24 mouse cellular contexts compared by ENCODE assay signal in genomic region chr3:32277572-32277971, GRCm38 (mm10).
A peak's percentile ranks its signal among the peaks of the same experiment; 100 is the strongest.
DNase-seq lines count a peak whose midpoint lies in the region; ATAC-seq lines count a peak whose summit lies in the region.
"Had no signal": no experiment of that assay in that cellular context is flagged by ENCODE, and none has a peak within 500 bp of the region (broad histone marks: within the 10 kb centered on the region; RNA-seq: fewer than 3 reads in every experiment).

No protein-coding gene starts in this region.

- H3K27me3 ChIP-seq in midbrain, embryonic 13.5 days = no peaks in the 10 kb centered on the region
- H3K27me3 ChIP-seq in midbrain, embryonic 16.5 days (ENCODE audit: control insufficient read depth, insufficient read depth, low read depth, low read length) = no peaks in the 10 kb centered on the region
- H3K27me3 ChIP-seq in neural tube, embryonic 13.5 days = no peaks in the 10 kb centered on the region
- H3K27me3 ChIP-seq in neural tube, embryonic 15.5 days (replicated peaks) = no peaks in the 10 kb centered on the region
- H3K27me3 ChIP-seq: embryonic facial prominence, embryonic 13.5 days; forebrain, embryonic 13.5 days; hindbrain, embryonic 12.5 days; hindbrain, embryonic 15.5 days had no signal

- ATAC-seq in midbrain, embryonic 13.5 days = peak; percentile 75
- ATAC-seq in midbrain, embryonic 16.5 days = no peak
- ATAC-seq in neural tube, embryonic 13.5 days (ENCODE audit: low read depth) = peak; percentile 50; the same call in 1 of the 2 replicates
- ATAC-seq in neural tube, embryonic 15.5 days (ENCODE audit: low FRiP score) = 0 out of 2 replicates have a peak, but pooled peaks have one; percentile 45
- no peak for ATAC-seq in megakaryocyte progenitor cell, adult 5-6 weeks (replicated peaks; ENCODE audit: poor library complexity)
- ATAC-seq: CD4-positive, CD25-positive, alpha-beta regulatory T cell, adult 4 months; forebrain, embryonic 13.5 days; forebrain, embryonic 16.5 days had no signal

- H3K9ac ChIP-seq in midbrain, embryonic 13.5 days (replicated peaks) = no peak overlapping the region
- H3K9ac ChIP-seq in midbrain, embryonic 16.5 days (ENCODE audit: low read depth, low read length) = no peak overlapping the region
- H3K9ac ChIP-seq in neural tube, embryonic 13.5 days = no peak overlapping the region
- no peak overlapping the region for H3K9ac ChIP-seq in neural tube, embryonic 15.5 days (replicated peaks)
- H3K9ac ChIP-seq: embryonic facial prominence, embryonic 13.5 days; forebrain, embryonic 13.5 days; hindbrain, embryonic 12.5 days; hindbrain, embryonic 15.5 days had no signal

- no peaks in the 10 kb centered on the region for H3K4me1 ChIP-seq in midbrain, embryonic 13.5 days (replicated peaks)
- no peaks in the 10 kb centered on the region for H3K4me1 ChIP-seq in midbrain, embryonic 16.5 days (ENCODE audit: control insufficient read depth, insufficient read depth, low read length)
- no peaks in the 10 kb centered on the region for H3K4me1 ChIP-seq in neural tube, embryonic 13.5 days (replicated peaks)
- H3K4me1 ChIP-seq in neural tube, embryonic 15.5 days = no peaks in the 10 kb centered on the region
- H3K4me1 ChIP-seq: embryonic facial prominence, embryonic 13.5 days; forebrain, embryonic 10.5 days; forebrain, embryonic 13.5 days; hindbrain, embryonic 12.5 days; hindbrain, embryonic 15.5 days had no signal

- no peaks in the 10 kb centered on the region for H3K36me3 ChIP-seq in midbrain, embryonic 13.5 days
- H3K36me3 ChIP-seq in midbrain, embryonic 16.5 days (ENCODE audit: control insufficient read depth, insufficient read depth, low read length) = no peaks in the 10 kb centered on the region
- H3K36me3 ChIP-seq in neural tube, embryonic 13.5 days = no peaks in the 10 kb centered on the region
- no peaks in the 10 kb centered on the region for H3K36me3 ChIP-seq in neural tube, embryonic 15.5 days
- H3K36me3 ChIP-seq: embryonic facial prominence, embryonic 13.5 days; forebrain, embryonic 10.5 days; hindbrain, embryonic 12.5 days; hindbrain, embryonic 15.5 days had no signal

- no peak overlapping the region for H3K4me2 ChIP-seq in midbrain, embryonic 13.5 days (replicated peaks)
- H3K4me2 ChIP-seq in midbrain, embryonic 16.5 days (ENCODE audit: low read length) = no peak overlapping the region
- H3K4me2 ChIP-seq in neural tube, embryonic 13.5 days = no peak overlapping the region
- no peak overlapping the region for H3K4me2 ChIP-seq in neural tube, embryonic 15.5 days
- H3K4me2 ChIP-seq: embryonic facial prominence, embryonic 13.5 days; forebrain, embryonic 13.5 days; heart, embryonic 11.5 days; hindbrain, embryonic 12.5 days; hindbrain, embryonic 15.5 days had no signal

- H3K9me3 ChIP-seq in midbrain, embryonic 13.5 days = no peaks in the 10 kb centered on the region
- no peaks in the 10 kb centered on the region for H3K9me3 ChIP-seq in midbrain, embryonic 16.5 days (replicated peaks; ENCODE audit: control insufficient read depth, low read length, poor library complexity, severe bottlenecking)
- H3K9me3 ChIP-seq in neural tube, embryonic 13.5 days = no peaks in the 10 kb centered on the region
- no peaks in the 10 kb centered on the region for H3K9me3 ChIP-seq in neural tube, embryonic 15.5 days (replicated peaks)
- H3K9me3 ChIP-seq: embryonic facial prominence, embryonic 13.5 days; forebrain, embryonic 10.5 days; forebrain, embryonic 13.5 days; hindbrain, embryonic 12.5 days; hindbrain, embryonic 15.5 days had no signal

- no peak overlapping the region for H3K4me3 ChIP-seq in midbrain, embryonic 13.5 days (replicated peaks)
- H3K4me3 ChIP-seq in midbrain, embryonic 16.5 days (ENCODE audit: low read depth, low read length) = no peak overlapping the region
- H3K4me3 ChIP-seq in neural tube, embryonic 13.5 days = no peak overlapping the region
- no peak overlapping the region for H3K4me3 ChIP-seq in neural tube, embryonic 15.5 days (replicated peaks)
- H3K4me3 ChIP-seq: embryonic facial prominence, embryonic 13.5 days; forebrain, embryonic 10.5 days; forebrain, embryonic 13.5 days; heart, adult 2 months; hindbrain, embryonic 12.5 days; hindbrain, embryonic 15.5 days had no signal

- no peak overlapping the region; the same call in 1 of the 2 replicates for H3K27ac ChIP-seq in midbrain, embryonic 13.5 days
- H3K27ac ChIP-seq in midbrain, embryonic 16.5 days (ENCODE audit: low read length) = no peak overlapping the region
- H3K27ac ChIP-seq in neural tube, embryonic 13.5 days (replicated peaks) = no peak overlapping the region
- H3K27ac ChIP-seq in neural tube, embryonic 15.5 days (replicated peaks) = no peak overlapping the region
- H3K27ac ChIP-seq: embryonic facial prominence, embryonic 13.5 days; forebrain, embryonic 10.5 days; forebrain, embryonic 13.5 days; heart, adult 2 months; hindbrain, embryonic 12.5 days; hindbrain, embryonic 15.5 days had no signal

- DNase-seq in neural tube, embryonic 10.5 days (ENCODE audit: extremely low spot score, low spot score) = no peak
- peak; percentile 9 for DNase-seq in forelimb bud, embryonic 11.5 days (ENCODE audit: low read depth, low spot score)
- DNase-seq in gastrocnemius, adult 18-20 months (ENCODE audit: low spot score) = no peak
- DNase-seq: adrenal gland, adult 2 months; adrenal gland, postnatal 14 days; cerebellum, adult 18-20 months; cerebellum, adult 9-10 months; cerebellum, postnatal 14 days; gastrocnemius, postnatal 10 days; gastrocnemius, postnatal 36 days; heart, adult 2 months had no signal

- 33% methylated on average over 3 of the region's 3 CpGs for WGBS in midbrain, embryonic 13.5 days
- WGBS in midbrain, embryonic 16.5 days = 36% methylated on average over 3 of the region's 3 CpGs
- 18% methylated on average over 3 of the region's 3 CpGs for WGBS in neural tube, embryonic 13.5 days
- WGBS in neural tube, embryonic 15.5 days = 16% methylated on average over 3 of the region's 3 CpGs

Comparison
In these comparisons a context has a peak if more than half of its experiments do, and no peak if none do; other contexts are left out.
1. ATAC-seq: peak in midbrain, embryonic 13.5 days (single experiment), neural tube, embryonic 13.5 days (single experiment) and neural tube, embryonic 15.5 days (single experiment); none in midbrain, embryonic 16.5 days (single experiment) and megakaryocyte progenitor cell, adult 5-6 weeks (single experiment).